Mouse (Mus musculus) liver, embryonic 14.5 days (tissue): ENCODE data around the gene Ankrd33. TPM values are rescaled to one million over a fixed set of nuclear protein-coding genes. Genes with fewer than 3 reads are reported as not detected.

ENCODE experiments used
- ATAC-seq: fragments of 200-750 bp; cut with Nextera tagmentation; 2 replicates; pipeline ENCODE4 v1.8.0; 2017; ENCODE audit warnings: moderate number of reproducible peaks, mild to moderate bottlenecking, moderate library complexity; ENCODE audit not compliant: insufficient read depth
- DNase-seq, 3 experiments: peaks; one replicate each; pipeline ENCODE4 v3.0.0-alpha.2; 2012 to 2013; ENCODE audit warnings: low read depth in 3 of 3, low spot score in 3 of 3
- H3K27ac ChIP-seq: fragments of 300-500 bp; sonication (generic); 2 replicates; pipeline ENCODE4 v1.5.1; 2014; ENCODE audit warnings: moderate library complexity, mild to moderate bottlenecking, control low read depth, inconsistent platforms
- H3K27me3 ChIP-seq: fragments of 300-500 bp; sonication (generic); 2 replicates; pipeline ENCODE4 v1.6.1; 2014; ENCODE audit warnings: mild to moderate bottlenecking, low read length, moderate library complexity; ENCODE audit not compliant: control insufficient read depth, insufficient read depth
- H3K36me3 ChIP-seq: fragments of 300-500 bp; sonication (generic); replicated peaks from 2 replicates; pipeline ENCODE4 v1.6.1; 2014; ENCODE audit warnings: low read depth; ENCODE audit not compliant: control insufficient read depth, insufficient read depth
- H3K4me1 ChIP-seq, 2 experiments: fragments of 200-500 bp in 1 of 2; fragments of 300-500 bp in 1 of 2; sonication (generic) in 1 of 2; replicated peaks; 2 replicates each; pipeline ENCODE4 v1.6.1; 2012 to 2014; ENCODE audit warnings: antibody characterized with exemption in 1 of 2, inconsistent platforms in 1 of 2, low read length in 1 of 2; ENCODE audit not compliant: control insufficient read depth in 2 of 2, insufficient read depth in 2 of 2
- H3K4me2 ChIP-seq: fragments of 300-500 bp; sonication (generic); 2 replicates; pipeline ENCODE4 v1.6.1; 2014; ENCODE audit warnings: low read depth, mild to moderate bottlenecking, control low read depth, moderate library complexity
- H3K4me3 ChIP-seq, 2 experiments: fragments of 200-500 bp in 1 of 2; fragments of 300-500 bp in 1 of 2; sonication (generic) in 1 of 2; 2 replicates each; pipeline ENCODE4 v1.5.1; 2012 to 2014; ENCODE audit warnings: low read depth in 2 of 2, low read length in 2 of 2, mild to moderate bottlenecking in 2 of 2, control low read depth in 1 of 2, inconsistent platforms in 1 of 2, moderate library complexity in 1 of 2; ENCODE audit not compliant: insufficient read depth in 1 of 2
- H3K9ac ChIP-seq: fragments of 300-500 bp; sonication (generic); replicated peaks from 2 replicates; pipeline ENCODE4 v1.6.1; 2014; ENCODE audit warnings: mild to moderate bottlenecking, control low read depth, moderate library complexity
- H3K9me3 ChIP-seq: fragments of 300-500 bp; sonication (generic); 2 replicates; pipeline ENCODE4 v1.6.1; 2016; ENCODE audit warnings: low read length, mixed read lengths; ENCODE audit not compliant: control insufficient read depth
- CTCF ChIP-seq: IDR thresholded peaks from 2 replicates; pipeline ENCODE4 v1.5.1; 2016; ENCODE audit warnings: antibody characterized with exemption, low read depth, control low read depth
- EP300 ChIP-seq: IDR thresholded peaks from 2 replicates; pipeline ENCODE4 v1.6.1; 2016; ENCODE audit warnings: antibody characterized with exemption, low read depth
- WGBS: fragments of 180-500 bp; shearing (Covaris S2); extraction: QIAGEN DNeasy Blood & Tissue Kit; methylation state at CpG from one replicate; pipeline ENCODE4 v1.1.7; 2014; ENCODE audit not compliant: insufficient replicate concordance; 5-methylcytosine and 5-hydroxymethylcytosine counted together
- polyA plus RNA-seq, 2 experiments: library from polyadenylated mRNA; depleted of rRNA in 1 of 2; stranded (reverse) in 1 of 2; unstranded in 1 of 2; fragments of >200 nt; fragmentation: Nextera tagmentation in 1 of 2; extraction: Ambion mirVana in 1 of 2; gene quantifications; 2 replicates each; pipeline versions ENCODE4 v1.2.1 to v1.2.3; 2012 to 2014

Ankrd33 gene
- polyA plus RNA-seq, 2 experiments = not detected

DNA sequence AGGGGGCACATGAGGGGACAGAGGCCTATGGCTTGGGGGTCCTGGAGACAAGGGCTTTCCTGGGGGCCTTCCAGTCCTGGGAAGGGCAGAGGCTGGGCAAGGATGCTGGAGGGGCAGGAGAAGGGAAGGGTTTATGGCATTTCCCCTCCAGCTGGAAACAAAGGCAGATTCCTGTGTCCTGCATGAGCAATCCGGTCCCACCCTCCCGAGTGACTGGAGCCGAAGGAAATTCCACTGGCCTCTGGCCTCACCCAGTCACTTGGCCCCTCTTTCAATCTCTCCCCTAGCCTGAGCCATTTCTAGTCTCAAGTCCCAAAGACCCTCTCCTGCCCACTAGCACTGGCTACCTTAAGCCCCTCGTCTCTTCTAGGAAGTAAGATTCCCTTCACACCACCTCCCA lies 7.6 kb downstream of the Ankrd33 start:
- Histone ChIP-seq H3K9me3 (no peaks in the 10 kb centered on the region), H3K4me1 (no peaks in the 10 kb centered on the region), H3K9ac (no peak overlapping the region), H3K4me2 (no peak overlapping the region), H3K27ac (no peak overlapping the region), H3K27me3 (peaks cover 8% of the 10 kb centered on the region), H3K4me3 (no peak overlapping the region), H3K36me3 (no peaks in the 10 kb centered on the region)
- no peak for DNase-seq
- WGBS = 55% methylated on average over 4 of the region's 4 CpGs
- no peak for ATAC-seq
- TF ChIP-seq EP300 (no peak), CTCF (no peak)

DNA sequence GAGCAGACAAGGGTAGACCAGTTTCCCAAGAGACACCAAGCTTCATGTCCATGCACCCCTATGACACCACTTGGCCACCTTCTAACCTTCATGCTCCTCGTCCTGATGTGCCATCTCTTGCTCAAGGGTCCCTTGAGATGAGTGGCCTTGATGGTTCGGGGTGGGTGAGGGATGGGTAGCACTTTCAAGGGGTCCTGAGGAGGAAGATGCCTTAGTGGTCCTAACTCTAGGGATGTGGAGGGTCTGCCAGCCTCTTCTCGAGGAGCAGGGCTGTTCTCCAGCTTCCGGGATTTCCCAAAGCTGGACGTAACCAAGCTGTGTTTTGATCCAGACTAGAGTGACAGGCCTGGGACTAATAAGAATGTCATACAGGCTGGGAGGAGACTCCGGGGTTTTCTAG lies 10.0 kb downstream of the Ankrd33 start:
- Histone ChIP-seq H3K27me3 (peaks cover 28% of the 10 kb centered on the region), H3K4me3 (no peak overlapping the region), H3K36me3 (no peaks in the 10 kb centered on the region), H3K4me1 (no peaks in the 10 kb centered on the region), H3K9me3 (no peaks in the 10 kb centered on the region), H3K27ac (no peak overlapping the region), H3K9ac (no peak overlapping the region), H3K4me2 (no peak overlapping the region)
- DNase-seq (no peak), ATAC-seq (no peak)
- WGBS = 63% methylated on average over 6 of the region's 6 CpGs
- no peak for TF ChIP-seq EP300
- TF ChIP-seq CTCF = no peak

GRCm38 (mm10) chr15:101126876-101127544 lies 11.5 kb downstream of the Ankrd33 start:
- TF ChIP-seq CTCF = no peak
- TF ChIP-seq EP300 = no peak
- Histone ChIP-seq H3K4me1 (no peaks in the 10 kb centered on the region), H3K36me3 (no peaks in the 10 kb centered on the region), H3K9ac (no peak overlapping the region), H3K27ac (no peak overlapping the region), H3K27me3 (peaks cover 39% of the 10 kb centered on the region), H3K9me3 (no peaks in the 10 kb centered on the region), H3K4me2 (no peak overlapping the region), H3K4me3 (no peak overlapping the region)
- no peak for ATAC-seq
- 69% methylated on average over 12 of the region's 12 CpGs for WGBS
- no peak for DNase-seq

- ATAC-seq (no peak), DNase-seq (no peak)
- no peak within 1 kb of the TSS for H3K9ac ChIP-seq
- H3K27me3 ChIP-seq = peaks cover 40% of the 10 kb centered on the region
- H3K4me1 ChIP-seq = no peaks in the 10 kb centered on the region; a peak in 1 of 4 replicates
- H3K4me3 ChIP-seq = peak within 1 kb of the TSS in 1 of 2 experiments; percentile 25; a peak in 1 of 4 replicates
- no peaks in the 10 kb centered on the region for H3K36me3 ChIP-seq
- H3K27ac ChIP-seq = no peak within 1 kb of the TSS
- WGBS = 4% methylated on average over 46 of the region's 46 CpGs
- H3K9me3 ChIP-seq = no peaks in the 10 kb centered on the region
- H3K4me2 ChIP-seq = peak within 1 kb of the TSS; percentile 36; the same call in 1 of the 2 replicates
- no peak for TF ChIP-seq EP300
- no peak for TF ChIP-seq CTCF
These were observed 12.9 kb downstream of the Ankrd33 start, which contains the start of gene Acvrl1 for GRCm38 (mm10) chr15:101128181-101129089. Gene Acvrl1 (plus strand): TSS chr15:101128522.

DNA sequence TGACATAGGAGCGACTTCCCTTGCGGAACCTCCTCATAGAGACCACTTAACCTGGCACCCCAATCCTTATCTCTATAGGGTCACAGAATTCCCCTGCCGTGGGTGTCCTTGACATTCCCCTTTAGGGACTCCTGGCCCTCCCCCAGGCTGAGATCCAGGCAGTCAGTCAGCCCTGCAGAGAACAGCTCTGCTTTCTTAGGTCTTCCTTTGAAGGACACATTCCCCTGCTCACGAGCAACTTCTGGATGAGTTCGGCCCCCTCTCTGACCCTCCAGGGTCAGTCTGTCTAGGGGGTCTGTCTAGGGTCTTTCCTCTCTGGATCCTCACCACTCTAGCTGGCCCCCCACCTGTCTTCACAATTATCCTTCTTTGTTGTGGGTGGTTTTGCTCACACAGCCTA lies 13.9 kb downstream of the Ankrd33 start:
- H3K4me1 ChIP-seq = no peaks in the 10 kb centered on the region; a peak in 1 of 4 replicates

More for the DNA sequence above, 13.9 kb downstream of the Ankrd33 start:
- Histone ChIP-seq H3K36me3 (no peaks in the 10 kb centered on the region), H3K27ac (no peak overlapping the region), H3K9me3 (no peaks in the 10 kb centered on the region), H3K4me3 (no peak overlapping the region), H3K4me2 (no peak overlapping the region), H3K9ac (no peak overlapping the region), H3K27me3 (peaks cover 40% of the 10 kb centered on the region)
- no peak for ATAC-seq
- no peak for TF ChIP-seq CTCF
- no peak for TF ChIP-seq EP300
- WGBS = 24% methylated on average over 5 of the region's 5 CpGs
- DNase-seq = no peak
